Mouse (Mus musculus): ENCODE measurements at regions not wholly inside any gene's neighbourhood (a gene's known extent, or its start where the extent isn't known, plus 50 kb on each side); places are given as distances from the start of the nearest gene placed in this dataset.

DNA sequence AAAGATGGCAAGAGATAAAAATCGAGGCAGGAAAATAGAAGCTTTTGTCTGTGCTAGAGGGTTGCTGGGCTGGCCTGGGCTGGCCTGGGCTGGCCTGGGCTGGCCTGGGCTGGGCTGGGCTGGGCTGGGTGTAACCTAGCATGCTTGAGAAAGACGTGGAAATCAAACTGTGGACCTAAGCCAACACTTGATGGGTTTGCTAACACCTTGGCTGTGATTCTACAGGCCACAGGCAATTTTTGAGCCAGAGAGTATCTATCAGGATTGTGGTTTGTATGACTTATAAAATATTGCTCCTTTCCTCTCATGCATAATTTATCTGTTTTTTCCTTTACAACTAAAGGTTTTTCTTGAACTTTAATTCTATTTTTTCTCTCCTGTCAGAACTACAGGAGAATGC is 417.3 kb upstream of the Ccnh start:
- no peaks in the 10 kb centered on the region for H3K9me3 ChIP-seq (ENCODE audit: control insufficient read depth, insufficient read depth, low read depth, low read length)
- no peak for TF ChIP-seq HCFC1 (IDR thresholded peaks at IDR 0.05; ENCODE audit: borderline replicate concordance, insufficient read depth, low read length)
- TF ChIP-seq ZNF384 (IDR thresholded peaks at IDR 0.05; ENCODE audit: low read depth, low read length), result no peak
- no peak for TF ChIP-seq CHD2 (IDR thresholded peaks at IDR 0.05; ENCODE audit: low read depth, low read length)
- no peak for TF ChIP-seq ZC3H11A (IDR thresholded peaks at IDR 0.05; ENCODE audit: borderline replicate concordance, low read depth, low read length)
- no peak for TF ChIP-seq MAFK (IDR thresholded peaks at IDR 0.05; ENCODE audit: insufficient read depth, low read depth, low read length)

GRCm38 (mm10) chr13:84783017-84783937 is 405.9 kb upstream of the Ccnh start:
- Histone ChIP-seq H3K27ac (ENCODE audit: insufficient read depth, low read depth, low read length, poor library complexity, severe bottlenecking) (no peak overlapping the region), H3K4me1 (ENCODE audit: control insufficient read depth in 2 of 2, insufficient read depth in 2 of 2, low read length in 2 of 2, poor library complexity in 1 of 2) (peaks cover 2 to 5% of the 10 kb centered on the region in 2 experiments; a peak in 2 of 4 replicates), H3K4me3 (ENCODE audit: insufficient read depth in 1 of 2, low read depth in 1 of 2, low read length in 2 of 2, poor library complexity in 1 of 2, severe bottlenecking in 1 of 2) (no peak overlapping the region), H3K9me3 (ENCODE audit: control insufficient read depth, insufficient read depth, low read depth, low read length) (no peaks in the 10 kb centered on the region), H3K9ac (ENCODE audit: insufficient read depth, low read depth, low read length, poor library complexity, severe bottlenecking) (no peak overlapping the region), H3K36me3 (ENCODE audit: control insufficient read depth, insufficient read depth, low read length, poor library complexity, severe bottlenecking) (no peaks in the 10 kb centered on the region)
- TF ChIP-seq ZNF384 (IDR thresholded peaks at IDR 0.05; ENCODE audit: low read depth, low read length), result no peak
- no peak for TF ChIP-seq ZC3H11A (IDR thresholded peaks at IDR 0.05; ENCODE audit: borderline replicate concordance, low read depth, low read length)
- no peak for TF ChIP-seq CHD2 (IDR thresholded peaks at IDR 0.05; ENCODE audit: low read depth, low read length)
- no peak for TF ChIP-seq HCFC1 (IDR thresholded peaks at IDR 0.05; ENCODE audit: borderline replicate concordance, insufficient read depth, low read length)
- TF ChIP-seq MAFK (IDR thresholded peaks at IDR 0.05; ENCODE audit: insufficient read depth, low read depth, low read length), result no peak
- in situ Hi-C loops (cut with MboI; ENCODE audit: low sequenced_read_pairs in 2 of 2, unreplicated experiment in 2 of 2), result no loop called here
- peak; percentile 25 for DNase-seq (ENCODE audit: low read depth, low spot score)

More for the DNA sequence above, 417.3 kb upstream of the Ccnh start:
- Histone ChIP-seq H3K4me3 (ENCODE audit: insufficient read depth in 1 of 2, low read depth in 1 of 2, low read length in 2 of 2, poor library complexity in 1 of 2, severe bottlenecking in 1 of 2) (no peak overlapping the region), H3K4me1 (ENCODE audit: control insufficient read depth in 2 of 2, insufficient read depth in 2 of 2, low read length in 2 of 2, poor library complexity in 1 of 2) (no peaks in the 10 kb centered on the region), H3K36me3 (ENCODE audit: control insufficient read depth, insufficient read depth, low read length, poor library complexity, severe bottlenecking) (no peaks in the 10 kb centered on the region), H3K27ac (ENCODE audit: insufficient read depth, low read depth, low read length, poor library complexity, severe bottlenecking) (no peak overlapping the region), H3K9ac (ENCODE audit: insufficient read depth, low read depth, low read length, poor library complexity, severe bottlenecking) (no peak overlapping the region)
- no peak for DNase-seq (ENCODE audit: low read depth, low spot score)
- in situ Hi-C loops (cut with MboI; ENCODE audit: low sequenced_read_pairs in 2 of 2, unreplicated experiment in 2 of 2), result loop anchor here (25.0 kb wide), 2 partner anchors 1060 to 1110 kb away; no protein-coding TSS in a partner anchor

GRCm38 (mm10) chr13:84804241-84804980 is 384.8 kb upstream of the Ccnh start:
- TF ChIP-seq HCFC1 (IDR thresholded peaks at IDR 0.05; ENCODE audit: borderline replicate concordance, insufficient read depth, low read length) (no peak), ZNF384 (IDR thresholded peaks at IDR 0.05; ENCODE audit: low read depth, low read length) (no peak), CHD2 (IDR thresholded peaks at IDR 0.05; ENCODE audit: low read depth, low read length) (no peak), MAFK (IDR thresholded peaks at IDR 0.05; ENCODE audit: insufficient read depth, low read depth, low read length) (no peak), ZC3H11A (IDR thresholded peaks at IDR 0.05; ENCODE audit: borderline replicate concordance, low read depth, low read length) (no peak)
- Histone ChIP-seq H3K9me3 (ENCODE audit: control insufficient read depth, insufficient read depth, low read depth, low read length) (no peaks in the 10 kb centered on the region), H3K9ac (ENCODE audit: insufficient read depth, low read depth, low read length, poor library complexity, severe bottlenecking) (no peak overlapping the region), H3K4me1 (ENCODE audit: control insufficient read depth in 2 of 2, insufficient read depth in 2 of 2, low read length in 2 of 2, poor library complexity in 1 of 2) (no peaks in the 10 kb centered on the region), H3K27ac (ENCODE audit: insufficient read depth, low read depth, low read length, poor library complexity, severe bottlenecking) (no peak overlapping the region), H3K4me3 (ENCODE audit: insufficient read depth in 1 of 2, low read depth in 1 of 2, low read length in 2 of 2, poor library complexity in 1 of 2, severe bottlenecking in 1 of 2) (no peak overlapping the region), H3K36me3 (ENCODE audit: control insufficient read depth, insufficient read depth, low read length, poor library complexity, severe bottlenecking) (no peaks in the 10 kb centered on the region)
- in situ Hi-C loops (cut with MboI; ENCODE audit: low sequenced_read_pairs in 2 of 2, unreplicated experiment in 2 of 2), result no loop called here
- no peak for DNase-seq (ENCODE audit: low read depth, low spot score)

DNA sequence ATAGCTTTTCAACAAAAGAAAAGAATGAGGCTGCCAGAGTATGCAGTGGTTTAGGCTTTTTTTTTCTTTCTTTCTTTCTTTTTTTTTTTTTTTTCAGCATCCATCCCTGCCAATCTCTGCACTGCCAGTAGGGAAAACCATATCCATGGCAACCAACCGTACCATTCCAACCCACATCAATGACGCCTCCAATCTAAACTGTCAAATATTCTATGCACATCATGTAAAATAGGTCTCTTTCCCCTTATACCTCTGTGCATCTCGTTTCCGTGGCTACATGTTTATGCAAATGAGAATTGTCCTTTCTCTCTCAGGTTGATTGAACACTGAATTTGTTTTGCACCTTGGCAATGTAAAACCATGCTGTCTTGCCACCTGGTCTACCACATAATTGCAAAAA is 384.0 kb upstream of the Ccnh start:
- DNase-seq (ENCODE audit: low read depth, low spot score), result no peak
- no peak overlapping the region for H3K9ac ChIP-seq (ENCODE audit: insufficient read depth, low read depth, low read length, poor library complexity, severe bottlenecking)
- no peak overlapping the region for H3K4me3 ChIP-seq (ENCODE audit: insufficient read depth in 1 of 2, low read depth in 1 of 2, low read length in 2 of 2, poor library complexity in 1 of 2, severe bottlenecking in 1 of 2)
- no peak overlapping the region for H3K27ac ChIP-seq (ENCODE audit: insufficient read depth, low read depth, low read length, poor library complexity, severe bottlenecking)
- H3K36me3 ChIP-seq (ENCODE audit: control insufficient read depth, insufficient read depth, low read length, poor library complexity, severe bottlenecking), result no peaks in the 10 kb centered on the region
- in situ Hi-C loops (cut with MboI; ENCODE audit: low sequenced_read_pairs in 2 of 2, unreplicated experiment in 2 of 2), result no loop called here
- no peaks in the 10 kb centered on the region for H3K4me1 ChIP-seq (ENCODE audit: control insufficient read depth in 2 of 2, insufficient read depth in 2 of 2, low read length in 2 of 2, poor library complexity in 1 of 2)
- no peaks in the 10 kb centered on the region for H3K9me3 ChIP-seq (ENCODE audit: control insufficient read depth, insufficient read depth, low read depth, low read length)
- TF ChIP-seq ZNF384 (IDR thresholded peaks at IDR 0.05; ENCODE audit: low read depth, low read length) (0 out of 2 replicates have a peak, but pooled peaks have one; percentile 32), HCFC1 (IDR thresholded peaks at IDR 0.05; ENCODE audit: borderline replicate concordance, insufficient read depth, low read length) (no peak)

Measured in ES-E14 (cell line).